Mouse (Mus musculus) forelimb bud, embryonic 11.5 days (tissue): ENCODE data around the gene Olfr90.

ENCODE experiments used
- DNase-seq: peaks from one replicate; pipeline ENCODE4 v3.0.0-alpha.2; 2012; ENCODE audit warnings: low read depth, low spot score

The Olfr90 gene

GRCm38 (mm10) chr17:37062101-37062641 lies 26.1 kb downstream of the Olfr90 start:
- DNase-seq = no peak

- DNase-seq = no peak
These were observed 26.9 kb downstream of the Olfr90 start for GRCm38 (mm10) chr17:37061435-37061834.

GRCm38 (mm10) chr17:37056957-37057356 lies 31.3 kb downstream of the Olfr90 start:
- no peak for DNase-seq

- DNase-seq = no peak
These were observed 36.6 kb downstream of the Olfr90 start for GRCm38 (mm10) chr17:37051745-37052144.

GRCm38 (mm10) chr17:37050876-37051275 lies 37.4 kb downstream of the Olfr90 start:
- DNase-seq = no peak

GRCm38 (mm10) chr17:37050399-37050798 lies 37.9 kb downstream of the Olfr90 start:
- peak; percentile 76 for DNase-seq

- DNase-seq = peak; percentile 52
These were observed 38.6 kb downstream of the Olfr90 start for GRCm38 (mm10) chr17:37049570-37050310.

GRCm38 (mm10) chr17:37048383-37048782 lies 39.9 kb downstream of the Olfr90 start:
- DNase-seq = no peak

GRCm38 (mm10) chr17:37047981-37048380 lies 40.3 kb downstream of the Olfr90 start:
- no peak for DNase-seq

GRCm38 (mm10) chr17:37047332-37047976 lies 40.8 kb downstream of the Olfr90 start:
- DNase-seq = no peak

- DNase-seq = peak; percentile 39
These were observed 41.8 kb downstream of the Olfr90 start for GRCm38 (mm10) chr17:37046312-37047112.

GRCm38 (mm10) chr17:37045611-37046311 lies 42.5 kb downstream of the Olfr90 start, which contains the start of gene Gabbr1:
Gene Gabbr1, plus strand, starts transcription at chr17:37045966.
- DNase-seq = peak; percentile 74

- no peak for DNase-seq
These were observed 43.6 kb downstream of the Olfr90 start for GRCm38 (mm10) chr17:37044651-37045244.

GRCm38 (mm10) chr17:37039127-37039894 lies 49.0 kb downstream of the Olfr90 start:
- DNase-seq = no peak
